Mouse (Mus musculus) midbrain, embryonic 14.5 days (tissue): ENCODE data around the gene Tecpr1. TPM values are rescaled to one million over a fixed set of nuclear protein-coding genes. Genes with fewer than 3 reads are reported as not detected.

Source experiments
- polyA plus RNA-seq: library from polyadenylated mRNA; unstranded; fragments of >200 nt; fragmentation: Nextera tagmentation; extraction: Ambion mirVana; gene quantifications from 2 replicates; pipeline ENCODE4 v1.2.1, GENCODE M21; 2014

Tecpr1 gene
- polyA plus RNA-seq, 1 experiment from 2014 or later, result 36.8 TPM

Other genes with a start within 250 kb of the Tecpr1 start
- gene Ccz1, start 208.7 kb downstream of the Tecpr1 start, polyA plus RNA-seq, result 82.9 and 97.9 TPM in 2 replicates
- not detected in 2 replicates for gene Ocm, start 196.9 kb downstream of the Tecpr1 start, polyA plus RNA-seq
- gene Lmtk2, start 123.2 kb downstream of the Tecpr1 start, polyA plus RNA-seq, result 10.3 and 10.6 TPM in 2 replicates
- 0.08 TPM in 1 of 2 replicates, not detected in the other for gene Bhlha15, start 33.3 kb downstream of the Tecpr1 start, polyA plus RNA-seq
- 125 and 144 TPM in 2 replicates for gene Bri3, start 20.8 kb upstream of the Tecpr1 start, polyA plus RNA-seq
- gene Baiap2l1, start 134.5 kb upstream of the Tecpr1 start, polyA plus RNA-seq, result 0.78 and 1.1 TPM in 2 replicates